Mouse (Mus musculus): Measurements from ENCODE around the gene Pbx2. TPM values are rescaled to one million over a fixed set of nuclear protein-coding genes. Genes with fewer than 3 reads are reported as not detected.
"Not testable (repeated sequence)": the region's sequence is repeated elsewhere in the genome, so short reads cannot be mapped to it uniquely, and the experiment has no call there.

Pbx2 gene
- polyA plus RNA-seq (2015; fragmentation: Nextera tagmentation; extraction: Ambion mirVana) = 10.2 and 10.7 TPM in 2 replicates

GRCm38 (mm10) chr17:34591029-34591993 lies at the start of gene Pbx2:
Gene Pbx2 (plus strand): TSS chr17:34591266.
- H3K4me2 ChIP-seq = peak within 1 kb of the TSS; percentile 90
- peak within 1 kb of the TSS; percentile 92 for H3K9ac ChIP-seq
- H3K9me3 ChIP-seq = no peaks in the 10 kb centered on the region
- peaks cover 5% of the 10 kb centered on the region; the same call in 1 of the 2 replicates for H3K36me3 ChIP-seq (replicated peaks)
- ATAC-seq (replicated peaks) = no peak
- WGBS = 2% methylated on average over 21 of the region's 21 CpGs
- H3K4me3 ChIP-seq = peak within 1 kb of the TSS; percentile 80
- H3K4me1 ChIP-seq = peaks cover 60% of the 10 kb centered on the region
- H3K27me3 ChIP-seq (replicated peaks) = no peaks in the 10 kb centered on the region
- H3K27ac ChIP-seq = peak within 1 kb of the TSS; percentile 98

- H3K4me2 ChIP-seq; H3K9ac ChIP-seq; H3K4me3 ChIP-seq; ATAC-seq (replicated peaks); H3K4me1 ChIP-seq; H3K27ac ChIP-seq; H3K27me3 ChIP-seq (replicated peaks); H3K9me3 ChIP-seq; H3K36me3 ChIP-seq (replicated peaks): not testable (repeated sequence)
- 95% methylated on average over 13 of the region's 13 CpGs for WGBS
Observed at GRCm38 (mm10) chr17:34543567-34543966, 47.5 kb upstream of the Pbx2 start.

- Histone ChIP-seq H3K4me2 (no peak overlapping the region), H3K9me3 (no peaks in the 10 kb centered on the region), H3K4me1 (no peaks in the 10 kb centered on the region), H3K27me3 (replicated peaks) (no peaks in the 10 kb centered on the region), H3K4me3 (no peak overlapping the region), H3K36me3 (replicated peaks) (no peaks in the 10 kb centered on the region), H3K9ac (no peak overlapping the region), H3K27ac (no peak overlapping the region)
- no peak for ATAC-seq (replicated peaks)
- WGBS = 90% methylated on average over 1 of the region's 1 CpGs
Observed at GRCm38 (mm10) chr17:34546797-34547196, 44.3 kb upstream of the Pbx2 start.

- no peak overlapping the region for H3K9ac ChIP-seq
- no peaks in the 10 kb centered on the region for H3K36me3 ChIP-seq (replicated peaks)
- WGBS = 93% methylated on average over 4 of the region's 4 CpGs
- no peaks in the 10 kb centered on the region for H3K9me3 ChIP-seq
- no peak overlapping the region for H3K4me3 ChIP-seq
- no peaks in the 10 kb centered on the region for H3K4me1 ChIP-seq
- H3K27me3 ChIP-seq (replicated peaks) = no peaks in the 10 kb centered on the region
- H3K4me2 ChIP-seq = no peak overlapping the region
- no peak overlapping the region for H3K27ac ChIP-seq
- no peak for ATAC-seq (replicated peaks)
Observed at GRCm38 (mm10) chr17:34547601-34548000, 43.5 kb upstream of the Pbx2 start.

GRCm38 (mm10) chr17:34549156-34549555 lies 41.9 kb upstream of the Pbx2 start:
- no peak overlapping the region for H3K4me3 ChIP-seq
- 98% methylated on average over 3 of the region's 3 CpGs for WGBS
- no peak overlapping the region for H3K9ac ChIP-seq
- no peak overlapping the region for H3K27ac ChIP-seq
- no peaks in the 10 kb centered on the region for H3K4me1 ChIP-seq
- no peaks in the 10 kb centered on the region for H3K9me3 ChIP-seq
- H3K27me3 ChIP-seq (replicated peaks) = no peaks in the 10 kb centered on the region
- ATAC-seq (replicated peaks) = no peak
- no peaks in the 10 kb centered on the region for H3K36me3 ChIP-seq (replicated peaks)
- no peak overlapping the region for H3K4me2 ChIP-seq

- Histone ChIP-seq H3K9me3 (no peaks in the 10 kb centered on the region), H3K36me3 (replicated peaks) (no peaks in the 10 kb centered on the region), H3K4me3 (no peak overlapping the region), H3K9ac (no peak overlapping the region), H3K27me3 (replicated peaks) (no peaks in the 10 kb centered on the region), H3K4me1 (no peaks in the 10 kb centered on the region), H3K4me2 (no peak overlapping the region), H3K27ac (no peak overlapping the region)
- WGBS = 76% methylated on average over 2 of the region's 2 CpGs
- no peak for ATAC-seq (replicated peaks)
Observed at GRCm38 (mm10) chr17:34549843-34550242, 41.2 kb upstream of the Pbx2 start.

GRCm38 (mm10) chr17:34555483-34555882 lies 35.6 kb upstream of the Pbx2 start:
- 24% methylated on average over 5 of the region's 5 CpGs for WGBS

GRCm38 (mm10) chr17:34556406-34556805 lies 34.7 kb upstream of the Pbx2 start:
- Histone ChIP-seq H3K36me3 (replicated peaks) (no peaks in the 10 kb centered on the region), H3K9me3 (no peaks in the 10 kb centered on the region), H3K4me3 (no peak overlapping the region), H3K9ac (no peak overlapping the region), H3K27ac (no peak overlapping the region), H3K4me1 (no peaks in the 10 kb centered on the region), H3K4me2 (no peak overlapping the region), H3K27me3 (replicated peaks) (no peaks in the 10 kb centered on the region)
- no peak for ATAC-seq (replicated peaks)
- WGBS = 86% methylated on average over 8 of the region's 8 CpGs

More at GRCm38 (mm10) chr17:34555483-34555882, 35.6 kb upstream of the Pbx2 start:
- Histone ChIP-seq H3K27me3 (replicated peaks) (no peaks in the 10 kb centered on the region), H3K9ac (no peak overlapping the region), H3K4me2 (no peak overlapping the region), H3K4me1 (no peaks in the 10 kb centered on the region), H3K27ac (no peak overlapping the region), H3K9me3 (no peaks in the 10 kb centered on the region), H3K4me3 (no peak overlapping the region), H3K36me3 (replicated peaks) (no peaks in the 10 kb centered on the region)
- no peak for ATAC-seq (replicated peaks)

GRCm38 (mm10) chr17:34557411-34557810 lies 33.7 kb upstream of the Pbx2 start:
- Histone ChIP-seq H3K4me3 (no peak overlapping the region), H3K27ac (no peak overlapping the region), H3K36me3 (replicated peaks) (no peaks in the 10 kb centered on the region), H3K4me1 (no peaks in the 10 kb centered on the region), H3K4me2 (no peak overlapping the region), H3K9ac (no peak overlapping the region), H3K27me3 (replicated peaks) (no peaks in the 10 kb centered on the region), H3K9me3 (no peaks in the 10 kb centered on the region)
- WGBS = 81% methylated on average over 11 of the region's 11 CpGs
- ATAC-seq (replicated peaks) = no peak

- Histone ChIP-seq H3K4me2 (no peak overlapping the region), H3K9ac (no peak overlapping the region), H3K36me3 (replicated peaks) (no peaks in the 10 kb centered on the region), H3K4me1 (no peaks in the 10 kb centered on the region), H3K27me3 (replicated peaks) (no peaks in the 10 kb centered on the region), H3K27ac (no peak overlapping the region), H3K9me3 (no peaks in the 10 kb centered on the region), H3K4me3 (no peak overlapping the region)
- no peak for ATAC-seq (replicated peaks)
- 85% methylated on average over 7 of the region's 7 CpGs for WGBS
Observed at GRCm38 (mm10) chr17:34559116-34559515, 31.9 kb upstream of the Pbx2 start.

GRCm38 (mm10) chr17:34559895-34560294 lies 31.2 kb upstream of the Pbx2 start:
- no peaks in the 10 kb centered on the region for H3K36me3 ChIP-seq (replicated peaks)
- H3K4me1 ChIP-seq = no peaks in the 10 kb centered on the region
- no peak overlapping the region for H3K27ac ChIP-seq
- H3K4me2 ChIP-seq = no peak overlapping the region
- H3K9ac ChIP-seq = no peak overlapping the region
- no peaks in the 10 kb centered on the region for H3K9me3 ChIP-seq
- H3K27me3 ChIP-seq (replicated peaks) = no peaks in the 10 kb centered on the region
- 29% methylated on average over 15 of the region's 15 CpGs for WGBS
- no peak overlapping the region for H3K4me3 ChIP-seq
- ATAC-seq (replicated peaks) = no peak

- no peak overlapping the region for H3K9ac ChIP-seq
- no peak for ATAC-seq (replicated peaks)
- H3K9me3 ChIP-seq = no peaks in the 10 kb centered on the region
- H3K27ac ChIP-seq = no peak overlapping the region
- no peaks in the 10 kb centered on the region for H3K4me1 ChIP-seq
- H3K4me2 ChIP-seq = no peak overlapping the region
- H3K4me3 ChIP-seq = no peak overlapping the region
- no peaks in the 10 kb centered on the region for H3K36me3 ChIP-seq (replicated peaks)
- 88% methylated on average over 6 of the region's 6 CpGs for WGBS
- no peaks in the 10 kb centered on the region for H3K27me3 ChIP-seq (replicated peaks)
Observed at GRCm38 (mm10) chr17:34560438-34560837, 30.6 kb upstream of the Pbx2 start.

GRCm38 (mm10) chr17:34561200-34561599 lies 29.9 kb upstream of the Pbx2 start:
- Histone ChIP-seq H3K9ac (no peak overlapping the region), H3K36me3 (replicated peaks) (no peaks in the 10 kb centered on the region), H3K4me3 (no peak overlapping the region), H3K4me2 (no peak overlapping the region), H3K27ac (0 out of 2 replicates have a peak overlapping the region, but pooled peaks have one; percentile 20), H3K9me3 (no peaks in the 10 kb centered on the region), H3K27me3 (replicated peaks) (no peaks in the 10 kb centered on the region), H3K4me1 (no peaks in the 10 kb centered on the region)
- ATAC-seq (replicated peaks) = no peak
- WGBS = 42% methylated on average over 8 of the region's 8 CpGs
